Mouse (Mus musculus) forebrain, embryonic 16.5 days (tissue): ENCODE data around the gene Gm10837. TPM values are rescaled to one million over a fixed set of nuclear protein-coding genes. Genes with fewer than 3 reads are reported as not detected.

Source experiments
- ATAC-seq: fragments of 200-750 bp; cut with Nextera tagmentation; 2 replicates; pipeline ENCODE4 v1.8.0; 2017; ENCODE audit warnings: mild to moderate bottlenecking, moderate library complexity
- H3K27ac ChIP-seq: fragments of 300-500 bp; sonication (generic); 2 replicates; pipeline ENCODE4 v1.5.1; 2014; ENCODE audit warnings: low read length, control low read depth
- H3K27me3 ChIP-seq: fragments of 300-500 bp; sonication (generic); replicated peaks from 2 replicates; pipeline ENCODE4 v1.6.1; 2014; ENCODE audit warnings: low read length; ENCODE audit not compliant: control insufficient read depth, insufficient read depth
- H3K36me3 ChIP-seq: fragments of 300-500 bp; sonication (generic); 2 replicates; pipeline ENCODE4 v1.6.1; 2014; ENCODE audit not compliant: control insufficient read depth, insufficient read depth
- H3K4me1 ChIP-seq: fragments of 300-500 bp; sonication (generic); replicated peaks from 2 replicates; pipeline ENCODE4 v1.6.1; 2014; ENCODE audit warnings: low read length; ENCODE audit not compliant: control insufficient read depth, insufficient read depth
- H3K4me2 ChIP-seq: fragments of 300-500 bp; sonication (generic); 2 replicates; pipeline ENCODE4 v1.6.1; 2014; ENCODE audit warnings: mild to moderate bottlenecking, low read length, control low read depth
- H3K4me3 ChIP-seq: fragments of 300-500 bp; sonication (generic); replicated peaks from 2 replicates; pipeline ENCODE4 v1.5.1; 2014; ENCODE audit warnings: mild to moderate bottlenecking, low read length, control low read depth
- H3K9ac ChIP-seq: fragments of 300-500 bp; sonication (generic); replicated peaks from 2 replicates; pipeline ENCODE4 v1.6.1; 2014; ENCODE audit warnings: low read depth, low read length, control low read depth
- H3K9me3 ChIP-seq: fragments of 300-500 bp; sonication (generic); 2 replicates; pipeline ENCODE4 v1.6.1; 2016; ENCODE audit warnings: low read length; ENCODE audit not compliant: control insufficient read depth
- WGBS: fragments of 180-500 bp; shearing (Covaris S2); extraction: QIAGEN DNeasy Blood & Tissue Kit; methylation state at CpG from one replicate; pipeline ENCODE4 v1.1.7; 2014; 5-methylcytosine and 5-hydroxymethylcytosine counted together
- polyA plus RNA-seq: library from polyadenylated mRNA; unstranded; fragments of >200 nt; fragmentation: Nextera tagmentation; extraction: Ambion mirVana; gene quantifications from 2 replicates; pipeline ENCODE4 v1.2.1, GENCODE M21; 2015

Gm10837 gene
- polyA plus RNA-seq, 1 experiment from 2014 or later, result 0.41 TPM

- Histone ChIP-seq H3K27me3 (peaks cover 33% of the 10 kb centered on the region), H3K9me3 (no peaks in the 10 kb centered on the region), H3K36me3 (no peaks in the 10 kb centered on the region), H3K4me1 (peaks cover 30% of the 10 kb centered on the region), H3K27ac (peak overlapping the region; percentile 61), H3K4me3 (peak overlapping the region; percentile 6; the same call in 1 of the 2 replicates), H3K4me2 (peak overlapping the region; percentile 38), H3K9ac (no peak overlapping the region)
- ATAC-seq, result no peak
- 7% methylated on average over 31 of the region's 31 CpGs for WGBS
Observed at GRCm38 (mm10) chr14:122471449-122472085, 18.8 kb upstream of the Gm10837 start.

GRCm38 (mm10) chr14:122472161-122472560, 18.2 kb upstream of the Gm10837 start:
- H3K9me3 ChIP-seq, result no peaks in the 10 kb centered on the region
- 9% methylated on average over 13 of the region's 13 CpGs for WGBS
- peak overlapping the region; percentile 38 for H3K4me2 ChIP-seq
- peak overlapping the region; percentile 29 for H3K27ac ChIP-seq
- H3K27me3 ChIP-seq, result peaks cover 27% of the 10 kb centered on the region
- 0 out of 2 replicates have a peak overlapping the region, but pooled peaks have one; percentile 23 for H3K9ac ChIP-seq
- no peaks in the 10 kb centered on the region for H3K36me3 ChIP-seq
- peak overlapping the region; percentile 56 for H3K4me3 ChIP-seq
- H3K4me1 ChIP-seq, result peaks cover 30% of the 10 kb centered on the region
- ATAC-seq, result no peak

GRCm38 (mm10) chr14:122472647-122473046, 17.7 kb upstream of the Gm10837 start:
- Histone ChIP-seq H3K9ac (no peak overlapping the region), H3K4me3 (peak overlapping the region; percentile 56), H3K4me1 (peaks cover 30% of the 10 kb centered on the region), H3K27ac (peak overlapping the region; percentile 45; the same call in 1 of the 2 replicates), H3K4me2 (peak overlapping the region; percentile 74), H3K36me3 (no peaks in the 10 kb centered on the region), H3K27me3 (peaks cover 24% of the 10 kb centered on the region), H3K9me3 (no peaks in the 10 kb centered on the region)
- 29% methylated on average over 5 of the region's 5 CpGs for WGBS
- no peak for ATAC-seq

GRCm38 (mm10) chr14:122473211-122473751, 17.1 kb upstream of the Gm10837 start:
- Histone ChIP-seq H3K9ac (peak overlapping the region; percentile 15), H3K27ac (peak overlapping the region; percentile 78), H3K4me3 (peak overlapping the region; percentile 56), H3K27me3 (peaks cover 23% of the 10 kb centered on the region), H3K4me1 (peaks cover 30% of the 10 kb centered on the region), H3K36me3 (no peaks in the 10 kb centered on the region), H3K9me3 (no peaks in the 10 kb centered on the region), H3K4me2 (peak overlapping the region; percentile 74)
- WGBS, result 13% methylated on average over 17 of the region's 17 CpGs
- ATAC-seq, result no peak

- WGBS, result under 1% methylated on average over 56 of the region's 57 CpGs
- Histone ChIP-seq H3K4me2 (peak overlapping the region; percentile 74), H3K4me3 (peak overlapping the region; percentile 56), H3K9me3 (no peaks in the 10 kb centered on the region), H3K27me3 (peaks cover 18% of the 10 kb centered on the region), H3K4me1 (peaks cover 31% of the 10 kb centered on the region), H3K36me3 (no peaks in the 10 kb centered on the region), H3K27ac (peak overlapping the region; percentile 91), H3K9ac (peak overlapping the region; percentile 52)
- peak; percentile 81 for ATAC-seq
Observed at GRCm38 (mm10) chr14:122474041-122474890, 16.1 kb upstream of the Gm10837 start.

- peak within 1 kb of the TSS; percentile 74 for H3K4me2 ChIP-seq
- peak within 1 kb of the TSS; percentile 71 for H3K9ac ChIP-seq
- peak; percentile 71 for ATAC-seq
- peak within 1 kb of the TSS; percentile 56 for H3K4me3 ChIP-seq
- no peaks in the 10 kb centered on the region for H3K9me3 ChIP-seq
- peak within 1 kb of the TSS; percentile 91 for H3K27ac ChIP-seq
- no peaks in the 10 kb centered on the region for H3K36me3 ChIP-seq
- peaks cover 13% of the 10 kb centered on the region for H3K27me3 ChIP-seq
- WGBS, result 0% methylated on average over 35 of the region's 73 CpGs
- H3K4me1 ChIP-seq, result peaks cover 31% of the 10 kb centered on the region
Observed at GRCm38 (mm10) chr14:122474891-122475556, 15.4 kb upstream of the Gm10837 start, which contains the start of gene Zic2. Zic2 (plus strand) TSS chr14:122475435.

GRCm38 (mm10) chr14:122475557-122476040, 14.8 kb upstream of the Gm10837 start:
- Histone ChIP-seq H3K4me3 (peak overlapping the region; percentile 56), H3K27ac (peak overlapping the region; percentile 91), H3K27me3 (peaks cover 18% of the 10 kb centered on the region), H3K36me3 (no peaks in the 10 kb centered on the region), H3K9ac (peak overlapping the region; percentile 71), H3K4me1 (peaks cover 31% of the 10 kb centered on the region), H3K9me3 (no peaks in the 10 kb centered on the region), H3K4me2 (peak overlapping the region; percentile 74)
- ATAC-seq, result no peak; the same call in 1 of the 2 replicates
- WGBS, result under 1% methylated on average over 53 of the region's 65 CpGs

- Histone ChIP-seq H3K4me3 (peak overlapping the region; percentile 56), H3K27ac (peak overlapping the region; percentile 91), H3K4me1 (peaks cover 31% of the 10 kb centered on the region), H3K4me2 (peak overlapping the region; percentile 74), H3K27me3 (peaks cover 16% of the 10 kb centered on the region), H3K9ac (peak overlapping the region; percentile 71), H3K9me3 (no peaks in the 10 kb centered on the region), H3K36me3 (no peaks in the 10 kb centered on the region)
- no peak for ATAC-seq
- under 1% methylated on average over 62 of the region's 62 CpGs for WGBS
Observed at GRCm38 (mm10) chr14:122476041-122476821, 14.2 kb upstream of the Gm10837 start.
